Comparison of ENCODE assay signal across 26 mouse cellular contexts in the genomic region with DNA sequence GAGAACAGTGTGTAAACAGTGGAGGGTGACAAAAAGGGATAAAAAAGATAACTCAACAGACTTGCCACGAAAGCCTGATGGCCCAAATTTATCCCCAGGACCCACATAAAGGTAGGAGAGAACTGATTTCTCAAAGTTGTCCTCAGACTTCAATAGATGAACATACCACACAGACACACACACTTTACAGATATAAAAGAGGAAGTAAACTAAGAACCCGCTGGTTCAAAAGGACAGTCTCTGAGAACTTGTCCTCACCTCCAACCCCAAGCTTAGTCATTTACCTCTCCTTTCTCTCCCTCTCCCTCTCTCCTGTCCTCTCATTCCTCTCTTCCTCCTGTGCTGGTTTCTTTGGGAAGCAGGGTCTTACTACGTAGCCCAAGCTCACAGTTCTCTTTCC. TPM values are rescaled to one million over a fixed set of nuclear protein-coding genes. Genes with fewer than 3 reads are reported as not detected.
A peak's percentile ranks its signal among the peaks of the same experiment; 100 is the strongest.
DNase-seq lines count a peak whose midpoint lies in the region; ATAC-seq and TF ChIP-seq lines count a peak whose summit lies in the region.
"Had no signal": no experiment of that assay in that cellular context is flagged by ENCODE, and none has a peak within 500 bp of the region (broad histone marks: within the 10 kb centered on the region; RNA-seq: fewer than 3 reads in every experiment).

No protein-coding gene starts in this region.

- H3K36me3 ChIP-seq in MEL (ENCODE audit: control insufficient read depth in 1 of 2, insufficient read depth in 2 of 2, low read length in 2 of 2): no peaks in the 10 kb centered on the region
- H3K36me3 ChIP-seq in forebrain, embryonic 15.5 days: peaks cover 89% of the 10 kb centered on the region

- ATAC-seq in hematopoietic stem cell, adult 5-6 weeks (replicated peaks in 1 of 2; ENCODE audit: insufficient read depth in 1 of 2, low FRiP score in 2 of 2, low TSS enrichment in 1 of 2, low read depth in 1 of 2, poor library complexity in 2 of 2, severe bottlenecking in 2 of 2): peak; percentile 54 to 61; a peak in 2 of 4 replicates
- no peak for ATAC-seq in forebrain, embryonic 15.5 days (replicated peaks)
- ATAC-seq: activated CD4-positive, CD25-positive, alpha-beta regulatory T cell, adult 4 months; CD4-positive, CD25-positive, alpha-beta regulatory T cell, adult 4 months; forebrain, embryonic 13.5 days; forebrain, postnatal 0 days had no signal

- no peaks in the 10 kb centered on the region for H3K4me1 ChIP-seq in MEL (ENCODE audit: control insufficient read depth in 1 of 2, insufficient read depth in 2 of 2, low read length in 2 of 2)
- H3K4me1 ChIP-seq in forebrain, embryonic 15.5 days: no peaks in the 10 kb centered on the region
- H3K4me1 ChIP-seq: forebrain, embryonic 10.5 days; forebrain, embryonic 13.5 days; hindbrain, embryonic 12.5 days had no signal

- no peak for TF ChIP-seq EP300 in MEL (IDR thresholded peaks at IDR 0.05; ENCODE audit: low read depth in 1 of 2, low read length in 2 of 2)

- TF ChIP-seq RAD21 in MEL (IDR thresholded peaks at IDR 0.05; ENCODE audit: low read depth, low read length): no peak

- H3K27me3 ChIP-seq in MEL (ENCODE audit: control insufficient read depth in 1 of 2, insufficient read depth in 2 of 2, low read length in 2 of 2): no peaks in the 10 kb centered on the region
- no peaks in the 10 kb centered on the region for H3K27me3 ChIP-seq in forebrain, embryonic 15.5 days
- H3K27me3 ChIP-seq: forebrain, embryonic 13.5 days; heart, embryonic 13.5 days; hindbrain, embryonic 12.5 days; hindbrain, embryonic 15.5 days had no signal

- no peaks in the 10 kb centered on the region for H3K79me2 ChIP-seq in MEL (ENCODE audit: control insufficient read depth, insufficient read depth, low read length, poor library complexity)

- no peak overlapping the region for H3K9ac ChIP-seq in MEL (ENCODE audit: control insufficient read depth, low read depth, low read length, poor library complexity, severe bottlenecking)
- H3K9ac ChIP-seq in forebrain, embryonic 15.5 days (replicated peaks): no peak overlapping the region
- H3K9ac ChIP-seq: forebrain, embryonic 13.5 days; forebrain, postnatal 0 days; heart, embryonic 13.5 days; hindbrain, embryonic 12.5 days; hindbrain, embryonic 15.5 days had no signal

- H3K9me3 ChIP-seq in MEL (replicated peaks; ENCODE audit: insufficient read depth, low read length): no peaks in the 10 kb centered on the region
- H3K9me3 ChIP-seq in forebrain, embryonic 15.5 days: no peaks in the 10 kb centered on the region
- H3K9me3 ChIP-seq: forebrain, embryonic 10.5 days; forebrain, embryonic 13.5 days; heart, embryonic 10.5 days; heart, embryonic 13.5 days; hindbrain, embryonic 12.5 days; hindbrain, embryonic 15.5 days had no signal

- DNase-seq in layer of hippocampus, adult 2 months (ENCODE audit: low spot score in 2 of 2): no peak
- no peak for DNase-seq in layer of hippocampus, adult 18-20 months (ENCODE audit: low spot score in 2 of 2)
- DNase-seq in MEL (ENCODE audit: low read depth, low spot score): peak; percentile 44
- no peak for DNase-seq in lung, postnatal 25 days (ENCODE audit: low spot score)
- no peak for DNase-seq in layer of hippocampus, adult 9-11 months
- DNase-seq: adrenal gland, adult 8-10 months; adrenal gland, postnatal 25 days; cerebellum, adult 11-12 months; cerebellum, postnatal 10 days; cerebellum, postnatal 36 days; forebrain, postnatal 0 days; gastrocnemius, adult 2 months; gastrocnemius, postnatal 14 days; heart, adult 2 months; heart, postnatal 14 days; heart, postnatal 4 days had no signal

- no peak for TF ChIP-seq CTCF in layer of hippocampus, adult 2 months (conservative IDR thresholded peaks at IDR 0.05)
- TF ChIP-seq CTCF in MEL (IDR thresholded peaks at IDR 0.05 in 2 of 3, conservative IDR thresholded peaks at IDR 0.05 in 1 of 3; ENCODE audit: control insufficient read depth in 1 of 3, insufficient read depth in 1 of 3, low read depth in 2 of 3, low read length in 3 of 3, poor library complexity in 1 of 3, severe bottlenecking in 1 of 3): no peak

- no peak for TF ChIP-seq POLR2A in MEL (IDR thresholded peaks at IDR 0.05; ENCODE audit: control insufficient read depth in 1 of 2, insufficient read depth in 1 of 2, low read depth in 1 of 2, low read length in 2 of 2, poor library complexity in 1 of 2)

- H3K4me3 ChIP-seq in layer of hippocampus, adult 2 months: no peak overlapping the region
- H3K4me3 ChIP-seq in MEL (ENCODE audit: control insufficient read depth in 1 of 2, insufficient read depth in 1 of 2, low read depth in 2 of 2, low read length in 2 of 2): no peak overlapping the region
- H3K4me3 ChIP-seq in forebrain, embryonic 15.5 days: no peak overlapping the region
- H3K4me3 ChIP-seq: forebrain, embryonic 10.5 days; forebrain, embryonic 13.5 days; gastrocnemius, adult 2 months; heart, adult 2 months; heart, embryonic 10.5 days; heart, embryonic 13.5 days; hindbrain, embryonic 12.5 days; hindbrain, embryonic 15.5 days had no signal

- peak overlapping the region; percentile 36; the same call in 1 of the 2 replicates for H3K27ac ChIP-seq in layer of hippocampus, adult 2 months
- H3K27ac ChIP-seq in MEL (ENCODE audit: control insufficient read depth, low read depth, low read length): no peak overlapping the region
- no peak overlapping the region for H3K27ac ChIP-seq in forebrain, embryonic 15.5 days (replicated peaks)
- H3K27ac ChIP-seq: forebrain, embryonic 10.5 days; forebrain, embryonic 13.5 days; gastrocnemius, adult 2 months; heart, adult 2 months; heart, embryonic 10.5 days; heart, embryonic 13.5 days; hindbrain, embryonic 12.5 days; hindbrain, embryonic 15.5 days had no signal

- 95% methylated on average over 3 of the region's 3 CpGs for WGBS in forebrain, embryonic 15.5 days

- H3K4me2 ChIP-seq in forebrain, embryonic 15.5 days (replicated peaks): no peak overlapping the region
- H3K4me2 ChIP-seq: forebrain, embryonic 13.5 days; heart, embryonic 13.5 days; hindbrain, embryonic 12.5 days; hindbrain, embryonic 15.5 days had no signal

TF ChIP-seq in MEL, 35 proteins besides CTCF, POLR2A, EP300 and RAD21:
- TF ChIP-seq JUND (IDR thresholded peaks at IDR 0.05; ENCODE audit: low read depth, low read length) (no peak), MXI1 (IDR thresholded peaks at IDR 0.05; ENCODE audit: low read depth, low read length) (no peak), HCFC1 (IDR thresholded peaks at IDR 0.05; ENCODE audit: low read depth, low read length) (no peak), CHD1 (IDR thresholded peaks at IDR 0.05; ENCODE audit: low read depth, low read length) (no peak), GABPA (IDR thresholded peaks at IDR 0.05; ENCODE audit: low read depth, low read length) (no peak), MYC (IDR thresholded peaks at IDR 0.05; ENCODE audit: low read depth, low read length) (no peak), SIN3A (IDR thresholded peaks at IDR 0.05; ENCODE audit: low read length) (no peak), POLR2AphosphoS2 (IDR thresholded peaks at IDR 0.05; ENCODE audit: low read length) (no peak), MAFK (IDR thresholded peaks at IDR 0.05; ENCODE audit: borderline replicate concordance, low read depth, low read length) (no peak), MAZ (IDR thresholded peaks at IDR 0.05; ENCODE audit: low read depth, low read length) (no peak), KAT2A (conservative IDR thresholded peaks at IDR 0.05; ENCODE audit: low read depth, low read length) (no peak), UBTF (IDR thresholded peaks at IDR 0.05; ENCODE audit: borderline replicate concordance, insufficient read depth, low read depth, low read length) (no peak), POLR2AphosphoS5 (IDR thresholded peaks at IDR 0.05; ENCODE audit: borderline replicate concordance, low read depth, low read length) (no peak), NRF1 (IDR thresholded peaks at IDR 0.05; ENCODE audit: insufficient read depth, low read depth, low read length, poor library complexity, severe bottlenecking) (no peak), BHLHE40 (IDR thresholded peaks at IDR 0.05; ENCODE audit: borderline replicate concordance, low read depth, low read length) (no peak), ZC3H11A (IDR thresholded peaks at IDR 0.05; ENCODE audit: low read depth, low read length) (no peak), USF1 (IDR thresholded peaks at IDR 0.05; ENCODE audit: low read depth, low read length) (no peak), ETS1 (IDR thresholded peaks at IDR 0.05; ENCODE audit: low read depth, low read length) (no peak), ELF1 (IDR thresholded peaks at IDR 0.05; ENCODE audit: low read depth, low read length) (no peak), TAL1 (IDR thresholded peaks at IDR 0.05; ENCODE audit: low read length) (no peak)

RNA-seq across cellular contexts. Expression of gene Smpd1, which starts 8.2 kb away (rescaled TPM):
- total RNA-seq in layer of hippocampus, adult 2 months (2021): 10 to 100 TPM; 82.7 to 86.2 TPM
- 10 to 100 TPM; 83.8 to 89.3 TPM for total RNA-seq in layer of hippocampus, adult 18-20 months (2021)
- total RNA-seq in MEL (2012; rRNA removed): 17.9 and 22.2 TPM in 2 replicates
- polyA plus RNA-seq in MEL (2012; ENCODE audit: insufficient read depth in 1 of 2, insufficient read length in 2 of 2, low read depth in 1 of 2, low replicate concordance in 2 of 2, missing spikeins in 1 of 2): 10 to 100 TPM; 32.3 to 98.7 TPM
- 11.0 and 17.9 TPM in 2 replicates for total RNA-seq in hematopoietic stem cell, adult 5-6 weeks (2017)
- polyA plus RNA-seq in forebrain, embryonic 15.5 days (2015; fragmentation: Nextera tagmentation; extraction: Ambion mirVana): 65.5 and 69.8 TPM in 2 replicates

RNA-seq across cellular contexts. Expression of gene Apbb1, which starts 19.1 kb away (rescaled TPM):
- total RNA-seq in layer of hippocampus, adult 2 months (2021): 100 to 1,000 TPM; 360 to 370 TPM
- total RNA-seq in layer of hippocampus, adult 18-20 months (2021): 100 to 1,000 TPM; 382 to 388 TPM
- not detected in 2 replicates for total RNA-seq in MEL (2012; rRNA removed)
- polyA plus RNA-seq in MEL (2012; ENCODE audit: insufficient read depth in 1 of 2, insufficient read length in 2 of 2, low read depth in 1 of 2, low replicate concordance in 2 of 2, missing spikeins in 1 of 2): under 1 TPM in 1 of 2 experiments, not detected in 1; 0.13 TPM
- 5.9 and 9.5 TPM in 2 replicates for total RNA-seq in hematopoietic stem cell, adult 5-6 weeks (2017)
- polyA plus RNA-seq in forebrain, embryonic 15.5 days (2015; fragmentation: Nextera tagmentation; extraction: Ambion mirVana): 249 and 255 TPM in 2 replicates

RNA-seq across cellular contexts. Expression of gene Hpx, which starts 37.6 kb away (rescaled TPM):
- under 1 TPM in 1 of 2 experiments, not detected in 1; 0.23 TPM for total RNA-seq in layer of hippocampus, adult 2 months (2021)
- total RNA-seq in layer of hippocampus, adult 18-20 months (2021): under 1 TPM in 1 of 2 experiments, not detected in 1; 0.42 TPM
- not detected in 2 replicates for total RNA-seq in MEL (2012; rRNA removed)
- under 1 TPM in 1 of 2 experiments, not detected in 1; 0.14 TPM for polyA plus RNA-seq in MEL (2012; ENCODE audit: insufficient read depth in 1 of 2, insufficient read length in 2 of 2, low read depth in 1 of 2, low replicate concordance in 2 of 2, missing spikeins in 1 of 2)
- not detected in 2 replicates for total RNA-seq in hematopoietic stem cell, adult 5-6 weeks (2017)
- polyA plus RNA-seq in forebrain, embryonic 15.5 days (2015; fragmentation: Nextera tagmentation; extraction: Ambion mirVana): 0.11 and 0.24 TPM in 2 replicates
- total RNA-seq: forebrain, postnatal 0 days; gastrocnemius, adult 2 months; gastrocnemius, postnatal 14 days had no signal
- polyA plus RNA-seq: activated CD4-positive, CD25-positive, alpha-beta regulatory T cell, adult 4 months; CD4-positive, CD25-positive, alpha-beta regulatory T cell, adult 4 months; forebrain, embryonic 13.5 days had no signal

Comparison
In these comparisons a context has a peak if more than half of its experiments do, and no peak if none do; other contexts are left out.
1. RNA of gene Apbb1, which starts 19.1 kb away (total RNA-seq): 382 to 388 TPM in layer of hippocampus, adult 18-20 months and 360 to 370 TPM in layer of hippocampus, adult 2 months; 5.9 to 9.5 TPM in hematopoietic stem cell, adult 5-6 weeks and not detected in MEL; every median in the first group is over 10 times any median in the second.